Mouse (Mus musculus): Measurements from ENCODE around the gene Adss. TPM values are rescaled to one million over a fixed set of nuclear protein-coding genes. Genes with fewer than 3 reads are reported as not detected.

The Adss gene
- polyA plus RNA-seq, 1 experiment, result 30.9 TPM

DNA sequence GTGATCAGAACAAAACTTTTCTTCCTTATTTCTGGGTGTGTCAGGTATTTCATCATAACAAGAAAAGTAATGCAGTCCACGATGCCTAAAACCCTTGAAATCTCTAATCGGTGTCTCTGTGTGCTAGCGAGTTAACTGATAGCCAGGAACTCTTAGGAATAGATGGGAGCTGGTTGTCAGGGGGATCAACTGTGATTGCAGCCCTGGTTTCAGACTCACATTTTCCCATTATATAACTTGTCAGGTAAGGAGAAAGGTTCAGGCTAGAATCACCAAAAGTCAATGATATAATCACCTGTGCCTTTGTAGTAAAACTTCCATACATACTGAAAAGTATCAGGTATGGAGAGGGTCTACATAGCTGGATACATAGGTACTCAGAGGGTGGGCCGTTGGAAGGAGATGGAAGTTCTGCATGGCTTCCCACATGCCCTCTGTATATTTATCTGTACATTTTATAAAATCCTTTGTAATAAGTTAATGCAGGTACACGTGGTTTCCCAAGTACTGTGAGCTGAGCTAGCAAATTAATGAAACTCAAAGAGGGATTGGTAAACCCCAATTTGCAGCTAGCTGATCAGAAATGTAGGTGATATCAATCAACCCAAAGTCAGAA, 81.8 kb downstream of the Adss start:
- Histone ChIP-seq H3K36me3 (ENCODE audit: control insufficient read depth, insufficient read depth, low read length) (no peaks in the 10 kb centered on the region), H3K27ac (ENCODE audit: insufficient read depth, low read depth, low read length) (no peak overlapping the region), H3K27me3 (ENCODE audit: control insufficient read depth, insufficient read depth, low read length) (no peaks in the 10 kb centered on the region), H3K4me3 (ENCODE audit: low read depth, low read length) (no peak overlapping the region), H3K4me1 (ENCODE audit: control insufficient read depth, insufficient read depth, insufficient read length, low read length) (peaks cover 7% of the 10 kb centered on the region; the same call in 1 of the 2 replicates)
- 60% methylated on average over 5 of the region's 5 CpGs for WGBS
- TF ChIP-seq CTCF (IDR thresholded peaks at IDR 0.05; ENCODE audit: extremely low read depth, insufficient read length, insufficient replicate concordance, low read depth, low read length), result no peak
- TF ChIP-seq POLR2A (IDR thresholded peaks at IDR 0.05; ENCODE audit: low read depth, low read length), result no peak

DNA sequence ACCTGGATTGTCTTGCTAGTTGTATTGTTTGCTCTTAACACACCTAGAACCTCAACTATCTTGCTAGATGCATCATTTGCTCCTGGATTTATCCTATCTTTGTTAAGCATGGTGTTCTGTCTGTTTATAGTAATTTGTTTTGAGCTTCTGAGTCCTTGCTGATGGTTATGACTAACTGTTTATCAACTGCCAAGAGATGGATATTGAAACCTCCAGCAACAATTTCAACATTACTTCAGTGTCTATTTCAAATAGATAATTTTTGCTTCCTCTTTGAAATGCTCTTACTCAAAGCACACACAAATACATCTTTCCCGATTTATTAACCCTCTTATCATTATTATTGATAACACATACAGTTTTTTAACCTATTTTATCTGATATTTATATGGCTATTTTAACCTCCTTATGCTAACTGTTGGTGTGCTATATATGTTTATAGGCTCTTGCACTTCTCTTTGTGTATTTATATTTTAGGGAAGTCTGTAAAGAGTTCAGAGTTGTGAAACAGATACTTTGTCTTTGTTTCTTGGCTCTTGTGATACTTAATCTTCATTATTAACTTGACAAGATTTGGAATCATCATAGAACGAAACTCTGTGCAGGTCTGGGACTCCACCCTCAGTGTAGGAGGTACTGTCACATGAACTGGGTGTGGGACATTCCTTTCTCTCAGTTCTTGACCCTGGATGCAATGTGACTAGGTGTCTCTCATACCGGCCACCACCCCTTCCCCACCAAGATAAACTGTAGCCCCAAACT, 82.5 kb downstream of the Adss start:
- Histone ChIP-seq H3K27me3 (ENCODE audit: control insufficient read depth, insufficient read depth, low read length) (no peaks in the 10 kb centered on the region), H3K36me3 (ENCODE audit: control insufficient read depth, insufficient read depth, low read length) (no peaks in the 10 kb centered on the region), H3K4me1 (ENCODE audit: control insufficient read depth, insufficient read depth, insufficient read length, low read length) (peaks cover 7% of the 10 kb centered on the region; the same call in 1 of the 2 replicates), H3K27ac (ENCODE audit: insufficient read depth, low read depth, low read length) (no peak overlapping the region), H3K4me3 (ENCODE audit: low read depth, low read length) (no peak overlapping the region)
- TF ChIP-seq POLR2A (IDR thresholded peaks at IDR 0.05; ENCODE audit: low read depth, low read length) (no peak), CTCF (IDR thresholded peaks at IDR 0.05; ENCODE audit: extremely low read depth, insufficient read length, insufficient replicate concordance, low read depth, low read length) (no peak)
- 25% methylated on average over 3 of the region's 3 CpGs for WGBS

Other genes starting within 250 kb of the Adss start
- gene 1700016C15Rik, start 66.7 kb downstream of the Adss start, polyA plus RNA-seq (2012; rRNA removed), result 0.62 TPM in 1 of 2 replicates, not detected in the other
- 0.04 and 0.11 TPM in 2 replicates for gene Catspere2, start 186.9 kb upstream of the Adss start, polyA plus RNA-seq (2012; rRNA removed)